Mouse (Mus musculus) bone marrow, adult 2 months (tissue): ENCODE measurements around the gene Gm11437. TPM values are rescaled to one million over a fixed set of nuclear protein-coding genes. Genes with fewer than 3 reads are reported as not detected.

Experiments
- H3K27ac ChIP-seq: fragments of 200-500 bp; 2 replicates; pipeline ENCODE4 v1.5.1; 2012; ENCODE audit warnings: low read depth, mild to moderate bottlenecking, control low read depth, inconsistent platforms, low read length; ENCODE audit not compliant: control insufficient read depth, poor library complexity, insufficient read depth
- H3K4me1 ChIP-seq: fragments of 200-500 bp; 2 replicates; pipeline ENCODE4 v1.6.1; 2011; ENCODE audit warnings: low read length; ENCODE audit not compliant: control insufficient read depth, insufficient read depth
- H3K4me3 ChIP-seq: fragments of 200-500 bp; replicated peaks from 2 replicates; pipeline ENCODE3; 2011; ENCODE audit warnings: mild to moderate bottlenecking, low read depth, low read length, control low read depth; ENCODE audit not compliant: control insufficient read depth
- CTCF ChIP-seq: fragments of 200-500 bp; IDR thresholded peaks from 2 replicates; pipeline ENCODE4 v1.5.1; 2011; ENCODE audit warnings: low read length, control low read depth; ENCODE audit not compliant: control insufficient read depth, insufficient read depth
- POLR2A ChIP-seq: fragments of 200-500 bp; IDR thresholded peaks from 2 replicates; pipeline ENCODE4 v1.6.1; 2011; ENCODE audit warnings: low read depth, mild to moderate bottlenecking, control low read depth, low read length, borderline replicate concordance; ENCODE audit not compliant: control insufficient read depth
- WGBS: fragments of 180-500 bp; shearing (Covaris S2); methylation state at CpG from one replicate; pipeline ENCODE4 v1.1.7; 2018; 5-methylcytosine and 5-hydroxymethylcytosine counted together
- polyA plus RNA-seq: library from polyadenylated mRNA; stranded (reverse); fragments of >200 nt; gene quantifications from 2 replicates; pipeline ENCODE4 v1.2.4, GENCODE M21; 2011; ENCODE audit warnings: low replicate concordance; ENCODE audit not compliant: missing spikeins, insufficient read depth, insufficient read length

Gene Gm11437
- polyA plus RNA-seq, 1 experiment = not detected

DNA sequence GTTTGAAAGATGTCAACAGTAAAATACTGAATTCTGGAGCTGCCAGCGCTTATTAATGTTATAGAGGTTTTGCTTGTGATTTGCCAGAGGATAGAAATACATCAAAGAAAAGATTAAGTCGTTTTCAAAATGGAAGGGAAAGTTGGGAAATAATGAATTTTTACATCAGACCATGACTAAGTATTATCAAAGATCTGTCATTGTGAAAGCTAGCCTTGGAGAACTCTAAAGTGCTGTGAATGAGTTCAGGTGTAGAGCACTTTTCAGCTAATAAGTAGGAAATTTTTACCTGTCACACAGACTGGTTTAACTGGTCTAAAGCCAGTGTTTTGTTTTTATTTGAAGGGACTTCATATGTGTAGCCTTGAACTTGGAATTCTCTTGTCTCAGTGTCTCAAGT is 14.0 kb upstream of the Gm11437 start:
- TF ChIP-seq CTCF (no peak), POLR2A (no peak)
- Histone ChIP-seq H3K4me1 (peaks cover 1% of the 10 kb centered on the region), H3K27ac (no peak overlapping the region), H3K4me3 (no peak overlapping the region)
- WGBS = 61% methylated on average over 2 of the region's 2 CpGs

DNA sequence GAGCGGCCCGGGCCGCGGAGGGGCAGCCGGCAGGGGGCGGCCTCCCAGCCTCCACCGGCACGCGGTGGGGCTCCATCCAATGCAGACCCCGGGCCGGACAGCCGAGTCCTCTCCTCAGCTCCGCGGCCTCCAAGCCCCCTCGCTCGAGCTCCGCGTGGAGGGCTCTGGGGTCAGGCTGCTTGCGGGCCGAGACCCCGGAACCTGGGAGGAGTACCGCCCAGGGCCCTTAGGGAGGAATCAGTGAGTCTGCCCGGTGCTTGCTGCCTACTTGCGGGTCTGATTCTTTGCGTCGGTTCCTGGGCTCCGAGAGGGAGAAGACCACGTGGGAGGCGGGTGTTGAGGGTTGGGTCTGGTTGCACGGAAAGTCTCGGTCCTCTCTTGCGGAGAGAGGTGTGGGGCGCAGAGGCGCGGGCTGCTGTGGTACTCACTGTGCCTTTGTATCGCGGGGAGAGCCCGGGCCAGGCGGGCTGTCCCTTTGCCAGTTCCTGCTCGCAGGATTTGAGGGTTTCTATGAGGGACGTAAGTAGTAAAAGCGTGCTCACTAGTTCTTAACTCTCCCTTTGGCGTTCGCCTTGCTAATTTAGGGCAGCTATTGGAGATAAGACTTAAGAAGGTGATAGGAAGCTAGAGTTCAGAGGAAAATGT is 12.8 kb upstream of the Gm11437 start:
- peaks cover 1% of the 10 kb centered on the region for H3K4me1 ChIP-seq
- H3K27ac ChIP-seq = peak overlapping the region; percentile 78
- H3K4me3 ChIP-seq = peak overlapping the region; percentile 92
- TF ChIP-seq POLR2A (no peak), CTCF (no peak)
- under 1% methylated on average over 44 of the region's 44 CpGs for WGBS

DNA sequence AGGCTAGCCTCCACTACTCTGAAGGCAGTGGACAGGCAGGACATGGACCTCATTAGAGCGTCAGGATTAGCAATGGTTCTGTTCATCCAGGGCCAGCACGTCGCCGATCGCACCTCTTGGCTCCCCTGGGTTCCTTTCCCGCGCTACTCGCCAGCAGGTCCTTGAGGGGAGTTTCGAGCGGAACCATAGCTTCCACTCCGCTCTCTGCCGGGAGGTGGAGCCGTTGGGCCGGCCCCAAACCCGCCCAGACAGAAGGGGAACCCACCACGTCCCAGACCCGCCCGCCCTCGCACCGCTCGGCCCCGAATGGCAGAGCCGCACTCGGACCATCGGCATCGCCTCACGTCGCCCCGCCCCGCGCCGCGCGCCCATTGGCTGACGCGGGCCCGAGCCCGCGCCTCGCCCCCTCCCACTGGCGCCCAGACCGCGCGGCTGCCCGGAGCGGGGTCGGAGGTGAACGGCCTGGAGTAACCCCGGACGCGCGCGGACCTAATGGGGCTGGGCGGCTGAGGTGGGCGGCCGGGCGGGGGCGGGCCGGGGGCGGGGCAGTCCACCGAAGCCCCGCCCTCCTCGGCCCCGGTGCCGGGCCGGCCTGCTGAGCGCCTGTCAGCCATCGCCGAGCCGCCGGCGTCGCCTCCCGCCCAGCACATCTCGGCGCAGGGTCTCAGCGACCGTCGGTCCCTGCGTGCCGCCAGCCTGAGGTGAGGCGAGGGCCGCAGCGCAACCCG is 12.1 kb upstream of the Gm11437 start:
- under 1% methylated on average over 82 of the region's 85 CpGs for WGBS
- Histone ChIP-seq H3K4me1 (peaks cover 1% of the 10 kb centered on the region), H3K4me3 (peak overlapping the region; percentile 92), H3K27ac (peak overlapping the region; percentile 78)
- TF ChIP-seq CTCF (peak; percentile 62), POLR2A (peak; percentile 59; the same call in 1 of the 2 replicates)

DNA sequence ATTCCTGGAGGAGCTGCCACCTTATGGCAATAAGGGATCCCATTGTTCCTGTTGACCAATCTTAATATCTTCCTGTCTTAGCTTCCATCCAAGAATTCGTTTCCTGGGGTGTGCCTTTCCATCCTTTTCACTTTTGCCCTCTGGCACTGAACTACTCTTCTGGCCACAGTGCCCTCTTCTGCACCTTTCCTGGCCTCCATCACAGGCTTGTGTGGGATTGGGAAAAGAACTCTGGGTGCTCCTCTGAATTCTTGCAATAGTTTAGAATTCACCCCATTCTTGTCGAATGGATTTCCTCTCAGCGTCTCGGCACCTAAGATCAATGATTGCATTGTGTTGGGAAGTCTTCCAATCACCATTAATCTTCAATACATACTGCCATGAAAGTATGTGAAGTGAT is 11.3 kb upstream of the Gm11437 start:
- TF ChIP-seq CTCF (no peak), POLR2A (no peak)
- H3K27ac ChIP-seq = no peak overlapping the region
- 38% methylated on average over 4 of the region's 4 CpGs for WGBS
- H3K4me1 ChIP-seq = peaks cover 1% of the 10 kb centered on the region
- H3K4me3 ChIP-seq = no peak overlapping the region

DNA sequence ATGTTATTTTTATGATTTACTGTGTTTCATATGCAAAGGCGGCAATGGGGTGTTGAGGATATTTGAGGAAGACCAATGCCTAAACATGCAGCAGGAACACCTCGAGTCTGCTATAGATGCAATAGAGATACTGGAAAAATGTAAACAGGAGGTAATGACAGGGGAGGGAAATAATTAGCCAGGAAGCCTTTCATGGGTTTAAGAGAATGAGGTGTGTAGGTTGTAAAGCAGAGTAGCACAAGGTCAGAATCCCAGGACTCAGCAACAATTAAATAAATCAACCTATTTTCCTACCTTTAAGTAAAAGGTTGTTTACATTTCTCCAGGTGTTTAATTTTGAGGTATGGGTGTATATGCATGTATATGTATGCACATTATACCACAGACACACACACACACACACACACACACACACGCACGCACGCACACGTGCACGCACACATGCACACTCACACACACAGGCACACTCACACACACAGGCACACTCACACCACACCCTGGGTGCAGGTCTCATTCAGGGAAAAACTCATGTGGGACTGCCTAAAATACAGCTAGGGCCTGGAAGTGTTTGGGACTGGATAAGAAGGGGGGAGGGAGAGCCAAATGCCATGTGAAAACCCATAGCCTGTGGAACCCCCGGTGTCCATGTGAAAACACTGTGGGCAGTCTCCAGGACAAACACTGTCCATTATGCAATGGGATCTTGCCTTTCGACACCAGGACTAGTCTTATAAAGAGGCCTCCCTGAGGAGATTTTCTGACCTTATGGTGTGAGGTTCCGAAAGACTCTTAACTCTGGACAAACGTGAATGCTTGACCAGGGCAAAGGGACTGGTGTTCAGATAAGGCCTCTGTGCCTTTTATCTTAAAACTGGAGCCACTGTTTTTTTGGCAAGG is 5.5 kb upstream of the Gm11437 start:
- 78% methylated on average over 11 of the region's 11 CpGs for WGBS
- TF ChIP-seq CTCF = no peak
- TF ChIP-seq POLR2A = no peak
- Histone ChIP-seq H3K27ac (no peak overlapping the region), H3K4me1 (no peaks in the 10 kb centered on the region), H3K4me3 (no peak overlapping the region)

DNA sequence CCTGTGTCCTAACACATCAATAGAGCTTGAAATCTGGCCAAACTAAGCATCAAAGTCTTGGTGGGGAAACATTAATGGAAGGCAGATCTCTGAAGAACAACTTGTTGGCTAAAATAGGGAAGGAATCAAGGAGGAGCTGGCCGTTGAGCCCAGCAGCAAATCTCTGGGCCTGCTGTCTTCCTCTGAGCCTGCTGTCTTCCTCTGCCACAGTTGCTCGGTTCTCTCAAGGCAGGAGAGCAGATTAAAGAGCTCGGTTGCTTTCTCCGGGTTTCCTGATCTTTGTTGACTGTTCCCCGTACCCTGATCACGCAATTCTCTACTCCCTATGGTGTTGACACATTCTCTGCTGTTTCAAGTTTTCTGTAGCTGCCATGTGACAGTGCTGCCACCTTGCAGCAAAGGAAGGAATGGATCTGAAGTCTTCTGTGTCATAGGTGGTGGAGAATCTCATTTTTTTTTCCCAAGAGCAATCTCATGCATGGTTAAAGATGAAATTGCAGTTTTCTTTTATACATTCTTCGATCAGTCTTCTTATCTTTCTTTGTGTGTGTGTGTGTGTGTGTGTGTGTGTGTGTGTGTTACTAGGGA is 1.5 kb upstream of the Gm11437 start:
- no peak overlapping the region for H3K27ac ChIP-seq
- no peak overlapping the region for H3K4me3 ChIP-seq
- no peak for TF ChIP-seq CTCF
- no peak for TF ChIP-seq POLR2A
- WGBS = 10% methylated on average over 7 of the region's 7 CpGs
- H3K4me1 ChIP-seq = no peaks in the 10 kb centered on the region

DNA sequence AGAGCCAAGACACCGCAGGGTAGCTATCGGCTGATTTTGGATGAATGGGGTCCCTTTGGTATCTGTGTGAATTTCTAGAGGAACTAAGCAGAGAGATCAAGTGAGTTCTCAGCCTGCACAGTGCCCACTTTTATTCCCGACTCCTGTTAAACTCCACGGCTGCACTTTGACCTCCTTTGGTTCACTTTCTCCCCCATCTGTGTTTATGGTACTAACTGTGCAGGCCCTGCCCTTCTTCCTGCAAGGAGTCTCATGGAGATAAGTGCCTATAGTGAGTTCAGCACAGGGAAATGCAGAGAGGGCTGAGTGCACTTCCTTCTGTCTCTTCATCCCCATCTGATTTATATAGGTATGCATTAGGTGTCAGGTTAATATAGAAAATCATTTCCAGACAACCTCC is 2.7 kb downstream of the Gm11437 start:
- no peaks in the 10 kb centered on the region for H3K4me1 ChIP-seq
- TF ChIP-seq CTCF (no peak), POLR2A (no peak)
- 85% methylated on average over 4 of the region's 4 CpGs for WGBS
- H3K4me3 ChIP-seq = no peak overlapping the region
- no peak overlapping the region for H3K27ac ChIP-seq
